In the genomic region with DNA sequence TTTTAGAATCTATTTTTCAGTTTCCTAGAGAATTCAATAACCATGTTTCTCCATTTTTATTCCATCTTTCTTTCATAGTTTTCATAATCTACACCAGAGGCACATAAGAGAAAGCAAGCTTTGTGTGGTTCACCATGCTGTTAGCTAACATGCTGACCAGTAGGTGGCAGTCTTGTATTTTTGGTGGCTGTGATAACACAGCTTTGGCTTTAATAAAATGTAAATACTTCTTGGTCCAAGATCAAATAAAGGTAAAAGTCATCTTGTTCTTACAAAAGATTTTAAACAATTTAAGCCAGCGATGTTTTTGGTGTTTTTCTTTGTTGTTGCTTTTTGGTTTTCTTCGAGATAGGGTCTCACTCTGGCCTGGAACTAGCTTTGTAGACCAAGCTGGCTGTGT, we compare ENCODE assay signal across 8 mouse cellular contexts. TPM values are rescaled to one million over a fixed set of nuclear protein-coding genes. Genes with fewer than 3 reads are reported as not detected.
DNase-seq lines count a peak whose midpoint lies in the region; ATAC-seq and TF ChIP-seq lines count a peak whose summit lies in the region.

No protein-coding gene starts in this region.

- 0 out of 2 replicates have a peak, but pooled peaks have one; percentile 18 for TF ChIP-seq CTCF in kidney, adult 2 months (conservative IDR thresholded peaks at IDR 0.05; ENCODE audit: insufficient read depth, insufficient read length, low read depth, low read length)
- TF ChIP-seq CTCF in MEL (IDR thresholded peaks at IDR 0.05 in 2 of 3, conservative IDR thresholded peaks at IDR 0.05 in 1 of 3; ENCODE audit: control insufficient read depth in 1 of 3, insufficient read depth in 1 of 3, low read depth in 2 of 3, low read length in 3 of 3, poor library complexity in 1 of 3, severe bottlenecking in 1 of 3) = peak; percentile 56 to 88 (median 77)
- TF ChIP-seq CTCF in midbrain, postnatal 0 days (IDR thresholded peaks at IDR 0.05) = peak; percentile 95

- no peak for ATAC-seq in kidney, embryonic 14.5 days (ENCODE audit: low FRiP score, low TSS enrichment)
- ATAC-seq in midbrain, postnatal 0 days (ENCODE audit: low FRiP score) = no peak

- H3K4me1 ChIP-seq in kidney, adult 2 months (ENCODE audit: control insufficient read depth, insufficient read depth, low read length) = no peaks in the 10 kb centered on the region
- H3K4me1 ChIP-seq in kidney, embryonic 14.5 days (ENCODE audit: control insufficient read depth, insufficient read depth, low read length) = no peaks in the 10 kb centered on the region
- H3K4me1 ChIP-seq in MEL (ENCODE audit: control insufficient read depth in 1 of 2, insufficient read depth in 2 of 2, low read length in 2 of 2) = no peaks in the 10 kb centered on the region
- H3K4me1 ChIP-seq in midbrain, postnatal 0 days (ENCODE audit: insufficient read depth, low read length) = no peaks in the 10 kb centered on the region

- peak; percentile 57 for DNase-seq in kidney, adult 2 months
- peak; percentile 75 for DNase-seq in MEL (ENCODE audit: low read depth, low spot score)
- DNase-seq in cerebellum, adult 11-12 months = peak; percentile 8
- peak; percentile 8 to 24 for DNase-seq in frontal cortex, postnatal 14 days (ENCODE audit: low spot score in 2 of 2)
- DNase-seq in layer of hippocampus, postnatal 14 days (ENCODE audit: low spot score in 2 of 2) = peak; percentile 10 to 69
- peak; percentile 82 for DNase-seq in midbrain, postnatal 0 days (ENCODE audit: low spot score)
- peak; percentile 32 for DNase-seq in yolk sac, embryonic 10.5 days (ENCODE audit: low spot score)

- no peaks in the 10 kb centered on the region; the same call in 1 of the 2 replicates for H3K27me3 ChIP-seq in kidney, adult 2 months (replicated peaks; ENCODE audit: control insufficient read depth, insufficient read depth, low read length)
- no peaks in the 10 kb centered on the region for H3K27me3 ChIP-seq in kidney, embryonic 14.5 days (ENCODE audit: control insufficient read depth, insufficient read depth, low read length)
- peaks cover 2 to 7% of the 10 kb centered on the region in 2 experiments; a peak in 2 of 4 replicates for H3K27me3 ChIP-seq in MEL (ENCODE audit: control insufficient read depth in 1 of 2, insufficient read depth in 2 of 2, low read length in 2 of 2)
- H3K27me3 ChIP-seq in midbrain, postnatal 0 days (ENCODE audit: insufficient read depth, low read length) = no peaks in the 10 kb centered on the region

- no peaks in the 10 kb centered on the region for H3K79me2 ChIP-seq in MEL (ENCODE audit: control insufficient read depth, insufficient read depth, low read length, poor library complexity)

- no peaks in the 10 kb centered on the region for H3K9me3 ChIP-seq in kidney, embryonic 14.5 days (ENCODE audit: control insufficient read depth, low read length)
- H3K9me3 ChIP-seq in MEL (replicated peaks; ENCODE audit: insufficient read depth, low read length) = no peaks in the 10 kb centered on the region
- H3K9me3 ChIP-seq in midbrain, postnatal 0 days (ENCODE audit: low read length) = no peaks in the 10 kb centered on the region

- TF ChIP-seq EP300 in MEL (IDR thresholded peaks at IDR 0.05; ENCODE audit: low read depth in 1 of 2, low read length in 2 of 2) = no peak

- no peak overlapping the region for H3K27ac ChIP-seq in kidney, adult 2 months (ENCODE audit: insufficient read depth, low read depth, low read length)
- H3K27ac ChIP-seq in kidney, embryonic 14.5 days (ENCODE audit: low read depth, low read length) = no peak overlapping the region
- no peak overlapping the region for H3K27ac ChIP-seq in MEL (ENCODE audit: control insufficient read depth, low read depth, low read length)
- H3K27ac ChIP-seq in midbrain, postnatal 0 days (ENCODE audit: low read depth, low read length) = no peak overlapping the region

- TF ChIP-seq POLR2A in kidney, adult 2 months (IDR thresholded peaks at IDR 0.05; ENCODE audit: low read depth, low read length) = no peak
- TF ChIP-seq POLR2A in MEL (IDR thresholded peaks at IDR 0.05; ENCODE audit: control insufficient read depth in 1 of 2, insufficient read depth in 1 of 2, low read depth in 1 of 2, low read length in 2 of 2, poor library complexity in 1 of 2) = no peak

- WGBS in kidney, adult 2 months = 33% methylated on average over 2 of the region's 2 CpGs
- WGBS in kidney, embryonic 14.5 days = 57% methylated on average over 2 of the region's 2 CpGs
- WGBS in midbrain, postnatal 0 days = 38% methylated on average over 2 of the region's 2 CpGs

- no peak overlapping the region for H3K4me3 ChIP-seq in kidney, adult 2 months (ENCODE audit: insufficient read depth, low read depth, low read length)
- H3K4me3 ChIP-seq in kidney, embryonic 14.5 days (ENCODE audit: low read length) = no peak overlapping the region
- H3K4me3 ChIP-seq in MEL (ENCODE audit: control insufficient read depth in 1 of 2, insufficient read depth in 1 of 2, low read depth in 2 of 2, low read length in 2 of 2) = no peak overlapping the region
- no peak overlapping the region for H3K4me3 ChIP-seq in midbrain, postnatal 0 days (ENCODE audit: low read depth, low read length)

- no peak overlapping the region for H3K9ac ChIP-seq in kidney, embryonic 14.5 days (ENCODE audit: low read depth, low read length)
- H3K9ac ChIP-seq in MEL (ENCODE audit: control insufficient read depth, low read depth, low read length, poor library complexity, severe bottlenecking) = no peak overlapping the region
- H3K9ac ChIP-seq in midbrain, postnatal 0 days (replicated peaks; ENCODE audit: low read length, poor library complexity, severe bottlenecking) = no peak overlapping the region

- H3K36me3 ChIP-seq in kidney, adult 2 months (ENCODE audit: control insufficient read depth, insufficient read depth, low read length) = no peaks in the 10 kb centered on the region
- H3K36me3 ChIP-seq in kidney, embryonic 14.5 days (ENCODE audit: control insufficient read depth, insufficient read depth, low read length) = no peaks in the 10 kb centered on the region
- no peaks in the 10 kb centered on the region for H3K36me3 ChIP-seq in MEL (ENCODE audit: control insufficient read depth in 1 of 2, insufficient read depth in 2 of 2, low read length in 2 of 2)
- no peaks in the 10 kb centered on the region for H3K36me3 ChIP-seq in midbrain, postnatal 0 days (ENCODE audit: insufficient read depth, low read length)

- TF ChIP-seq RAD21 in MEL (IDR thresholded peaks at IDR 0.05; ENCODE audit: low read depth, low read length) = peak; percentile 92

- H3K4me2 ChIP-seq in kidney, embryonic 14.5 days (replicated peaks; ENCODE audit: low read depth, low read length) = no peak overlapping the region
- H3K4me2 ChIP-seq in midbrain, postnatal 0 days (ENCODE audit: low read depth, low read length, poor library complexity, severe bottlenecking) = no peak overlapping the region

RNA-seq across cellular contexts. Expression of gene Slc17a2, which starts 14.3 kb away (rescaled TPM):
- polyA plus RNA-seq in kidney, adult 2 months (2012; rRNA removed) = 6.9 and 13.7 TPM in 2 replicates
- 0.07 and 0.12 TPM in 2 replicates for polyA plus RNA-seq in kidney, embryonic 14.5 days (2014; fragmentation: Nextera tagmentation; extraction: Ambion mirVana)
- total RNA-seq in MEL (2012; rRNA removed) = not detected in 2 replicates
- polyA plus RNA-seq in MEL (2012; ENCODE audit: insufficient read depth in 1 of 2, insufficient read length in 2 of 2, low read depth in 1 of 2, low replicate concordance in 2 of 2, missing spikeins in 1 of 2) = not detected
- total RNA-seq in layer of hippocampus, postnatal 14 days (2021) = under 1 TPM; 0.10 to 0.18 TPM
- 0.11 TPM in 1 of 2 replicates, not detected in the other for total RNA-seq in midbrain, postnatal 0 days (2014; rRNA removed)
- not detected in 2 replicates for polyA plus RNA-seq in midbrain, postnatal 0 days (2015; fragmentation: Nextera tagmentation; extraction: Ambion mirVana)

RNA-seq across cellular contexts. Expression of gene Trim38, which starts 22.8 kb away (rescaled TPM):
- polyA plus RNA-seq in kidney, adult 2 months (2012; rRNA removed) = 0.05 TPM in 1 of 2 replicates, not detected in the other
- not detected in 2 replicates for polyA plus RNA-seq in kidney, embryonic 14.5 days (2014; fragmentation: Nextera tagmentation; extraction: Ambion mirVana)
- total RNA-seq in MEL (2012; rRNA removed) = not detected in 2 replicates
- polyA plus RNA-seq in MEL (2012; ENCODE audit: insufficient read depth in 1 of 2, insufficient read length in 2 of 2, low read depth in 1 of 2, low replicate concordance in 2 of 2, missing spikeins in 1 of 2) = not detected
- not detected for total RNA-seq in layer of hippocampus, postnatal 14 days (2021)
- total RNA-seq in midbrain, postnatal 0 days (2014; rRNA removed) = not detected in 2 replicates
- 0.10 TPM in 1 of 2 replicates, not detected in the other for polyA plus RNA-seq in midbrain, postnatal 0 days (2015; fragmentation: Nextera tagmentation; extraction: Ambion mirVana)

RNA-seq across cellular contexts. Expression of gene Hist1h1a, which starts 29.1 kb away (rescaled TPM):
- polyA plus RNA-seq in kidney, adult 2 months (2012; rRNA removed) = 0.22 TPM in 1 of 2 replicates, not detected in the other
- 3.5 and 6.5 TPM in 2 replicates for polyA plus RNA-seq in kidney, embryonic 14.5 days (2014; fragmentation: Nextera tagmentation; extraction: Ambion mirVana)
- total RNA-seq in MEL (2012; rRNA removed) = 2,211 and 2,669 TPM in 2 replicates
- 1 to 10 TPM in 1 of 2 experiments, not detected in 1; 4.1 TPM for polyA plus RNA-seq in MEL (2012; ENCODE audit: insufficient read depth in 1 of 2, insufficient read length in 2 of 2, low read depth in 1 of 2, low replicate concordance in 2 of 2, missing spikeins in 1 of 2)
- total RNA-seq in layer of hippocampus, postnatal 14 days (2021) = 10 to 100 TPM; 22.8 to 32.9 TPM
- total RNA-seq in midbrain, postnatal 0 days (2014; rRNA removed) = 90.8 and 138 TPM in 2 replicates
- polyA plus RNA-seq in midbrain, postnatal 0 days (2015; fragmentation: Nextera tagmentation; extraction: Ambion mirVana) = not detected in 2 replicates

RNA-seq across cellular contexts. Expression of gene Hist1h3a, which starts 30.3 kb away (rescaled TPM):
- 0.74 and 1.5 TPM in 2 replicates for polyA plus RNA-seq in kidney, adult 2 months (2012; rRNA removed)
- 8.8 and 11.6 TPM in 2 replicates for polyA plus RNA-seq in kidney, embryonic 14.5 days (2014; fragmentation: Nextera tagmentation; extraction: Ambion mirVana)
- 1,097 and 1,298 TPM in 2 replicates for total RNA-seq in MEL (2012; rRNA removed)
- 1 to 10 TPM in 1 of 2 experiments, not detected in 1; 6.5 TPM for polyA plus RNA-seq in MEL (2012; ENCODE audit: insufficient read depth in 1 of 2, insufficient read length in 2 of 2, low read depth in 1 of 2, low replicate concordance in 2 of 2, missing spikeins in 1 of 2)
- total RNA-seq in layer of hippocampus, postnatal 14 days (2021) = 10 to 100 TPM; 29.8 to 47.4 TPM
- 322 and 620 TPM in 2 replicates for total RNA-seq in midbrain, postnatal 0 days (2014; rRNA removed)
- 0.99 and 1.4 TPM in 2 replicates for polyA plus RNA-seq in midbrain, postnatal 0 days (2015; fragmentation: Nextera tagmentation; extraction: Ambion mirVana)

RNA-seq across cellular contexts. Expression of gene Hist1h4a, which starts 31.5 kb away (rescaled TPM):
- polyA plus RNA-seq in kidney, adult 2 months (2012; rRNA removed) = 0.91 and 2.3 TPM in 2 replicates
- polyA plus RNA-seq in kidney, embryonic 14.5 days (2014; fragmentation: Nextera tagmentation; extraction: Ambion mirVana) = 1.3 and 1.9 TPM in 2 replicates
- 2,939 and 3,025 TPM in 2 replicates for total RNA-seq in MEL (2012; rRNA removed)
- polyA plus RNA-seq in MEL (2012; ENCODE audit: insufficient read depth in 1 of 2, insufficient read length in 2 of 2, low read depth in 1 of 2, low replicate concordance in 2 of 2, missing spikeins in 1 of 2) = 1 to 10 TPM in 1 of 2 experiments, not detected in 1; 9.8 TPM
- total RNA-seq in layer of hippocampus, postnatal 14 days (2021) = 10 to 100 TPM; 51.4 to 65.1 TPM
- total RNA-seq in midbrain, postnatal 0 days (2014; rRNA removed) = 171 and 405 TPM in 2 replicates
- polyA plus RNA-seq in midbrain, postnatal 0 days (2015; fragmentation: Nextera tagmentation; extraction: Ambion mirVana) = not detected in 2 replicates

Comparison
In these comparisons a context has a peak if more than half of its experiments do, and no peak if none do; other contexts are left out.
1. DNase-seq: peak in every context shown above with its lines; median percentile 82 in midbrain, postnatal 0 days; 75 in MEL; 57 in kidney, adult 2 months; 40 in layer of hippocampus, postnatal 14 days; 32 in yolk sac, embryonic 10.5 days; 16 in frontal cortex, postnatal 14 days; 8 in cerebellum, adult 11-12 months.
2. CTCF ChIP-seq: peak in every context shown above with its lines; median percentile 95 in midbrain, postnatal 0 days; 77 in MEL; 18 in kidney, adult 2 months.